Mouse (Mus musculus) ES-E14 (cell line): ENCODE results near the gene Sin3a.

Experiments
- CHD2 ChIP-seq: IDR thresholded peaks from 2 replicates; pipeline ENCODE4 v1.6.1; 2014; ENCODE audit warnings: mild to moderate bottlenecking, low read depth, low read length, inconsistent platforms
- HCFC1 ChIP-seq: IDR thresholded peaks from 2 replicates; pipeline ENCODE4 v1.6.1; 2012; ENCODE audit warnings: low read length, inconsistent platforms, borderline replicate concordance; ENCODE audit not compliant: insufficient read depth
- ZC3H11A ChIP-seq: IDR thresholded peaks from 2 replicates; pipeline ENCODE4 v1.6.1; 2012; ENCODE audit warnings: low read depth, mild to moderate bottlenecking, inconsistent platforms, low read length, borderline replicate concordance
- ZNF384 ChIP-seq: IDR thresholded peaks from 2 replicates; pipeline ENCODE4 v1.6.1; 2012; ENCODE audit warnings: low read depth, low read length, inconsistent platforms

GRCm38 (mm10) chr9:57072526-57072988 is 717 bp downstream of the Sin3a start:
- TF ChIP-seq CHD2 (no peak), HCFC1 (no peak), ZNF384 (no peak), ZC3H11A (no peak)
